Mouse (Mus musculus): ENCODE results near the gene Mgrn1. TPM values are rescaled to one million over a fixed set of nuclear protein-coding genes. Genes with fewer than 3 reads are reported as not detected.

Mgrn1 gene
- 85.4 and 91.4 TPM in 2 replicates for polyA plus RNA-seq (2014; fragmentation: Nextera tagmentation; extraction: Ambion mirVana)

DNA sequence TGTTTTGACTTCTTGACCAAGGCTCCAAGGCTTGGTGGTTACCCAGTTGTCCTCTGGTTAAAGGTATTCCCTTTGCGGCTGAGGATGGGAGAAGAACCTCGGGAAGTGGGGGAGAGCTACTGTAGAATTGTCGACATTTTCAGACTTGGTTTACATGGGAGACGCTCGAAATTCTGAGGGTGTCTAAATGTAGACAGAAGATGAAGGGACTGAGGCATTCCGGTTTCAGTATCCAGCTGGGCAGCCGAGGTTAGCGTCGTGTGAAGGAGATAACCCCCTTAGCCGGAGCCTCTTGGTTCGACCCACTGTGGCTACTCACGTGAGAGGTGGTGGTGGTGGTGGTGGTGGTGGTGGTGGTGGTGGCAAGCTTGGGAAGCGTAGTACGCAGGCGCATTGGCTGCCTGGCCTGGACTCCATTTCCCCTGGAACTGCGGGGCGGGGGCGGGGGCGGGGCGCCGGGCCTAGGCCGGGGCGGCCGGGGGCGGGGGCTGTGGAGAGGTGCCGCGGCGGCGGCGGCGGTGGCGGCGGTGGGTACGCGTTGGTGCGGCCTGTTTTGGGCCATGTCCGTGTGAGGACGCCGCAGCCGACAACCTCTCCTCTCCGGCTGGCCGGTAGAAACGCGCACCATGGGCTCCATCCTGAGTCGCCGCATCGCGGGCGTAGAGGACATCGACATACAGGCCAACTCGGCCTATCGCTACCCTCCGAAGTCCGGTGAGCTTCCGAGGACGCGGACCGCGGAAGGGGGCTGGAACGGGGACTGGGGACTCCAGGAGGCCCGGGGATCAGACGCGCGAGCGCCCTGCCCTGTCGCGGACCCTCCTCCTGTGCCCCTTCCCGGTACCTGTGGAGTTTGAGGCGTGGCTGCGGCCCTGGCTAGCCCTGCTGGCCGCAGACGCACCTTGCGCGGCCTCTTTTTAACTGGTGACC is at the start of gene Mgrn1:
Mgrn1 (plus strand) TSS at position 490 of the 930 bp plus-strand sequence.
- Histone ChIP-seq H3K4me2 (replicated peaks; ENCODE audit: low read depth, low read length) (peak within 1 kb of the TSS; percentile 67), H3K36me3 (ENCODE audit: control insufficient read depth, insufficient read depth, low read length) (no peaks in the 10 kb centered on the region), H3K27ac (ENCODE audit: low read length) (peak within 1 kb of the TSS; percentile 87), H3K9me3 (ENCODE audit: control insufficient read depth, low read depth, low read length) (no peaks in the 10 kb centered on the region), H3K9ac (replicated peaks; ENCODE audit: low read depth, low read length) (peak within 1 kb of the TSS; percentile 91), H3K27me3 (ENCODE audit: control insufficient read depth, insufficient read depth, low read length) (no peaks in the 10 kb centered on the region), H3K4me3 (ENCODE audit: low read depth, low read length) (peak within 1 kb of the TSS; percentile 90), H3K4me1 (ENCODE audit: control insufficient read depth, insufficient read depth, low read length) (peaks cover 31% of the 10 kb centered on the region; the same call in 1 of the 2 replicates)
- WGBS, result under 1% methylated on average over 64 of the region's 74 CpGs
- ATAC-seq (ENCODE audit: insufficient number of reproducible peaks, insufficient read depth, low FRiP score, low read depth), result peak; percentile 85

DNA sequence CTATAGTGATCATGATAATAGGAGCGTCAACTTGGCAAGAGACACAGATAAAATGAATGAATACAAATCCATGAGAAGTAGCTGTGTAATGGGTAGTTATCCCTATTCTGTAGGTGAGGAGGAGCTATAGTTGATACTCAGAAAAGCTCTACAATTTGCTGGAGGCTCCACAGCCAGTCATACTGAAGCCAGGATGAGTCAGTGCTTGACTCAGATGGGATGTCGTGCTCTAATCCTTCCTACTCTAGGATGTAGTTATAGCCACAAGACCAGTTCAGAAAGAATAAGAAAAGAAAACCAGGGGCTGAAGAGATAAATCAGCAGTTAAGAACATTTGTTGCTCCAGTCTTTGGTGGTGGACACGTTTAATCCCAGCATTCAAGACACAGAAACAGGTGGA is 48.4 kb upstream of the Mgrn1 start:
- Histone ChIP-seq H3K36me3 (ENCODE audit: control insufficient read depth, insufficient read depth, low read length) (no peaks in the 10 kb centered on the region), H3K4me1 (ENCODE audit: control insufficient read depth, insufficient read depth, low read length) (no peaks in the 10 kb centered on the region), H3K9ac (replicated peaks; ENCODE audit: low read depth, low read length) (no peak overlapping the region), H3K27me3 (ENCODE audit: control insufficient read depth, insufficient read depth, low read length) (no peaks in the 10 kb centered on the region), H3K4me3 (ENCODE audit: low read depth, low read length) (no peak overlapping the region), H3K9me3 (ENCODE audit: control insufficient read depth, low read depth, low read length) (no peaks in the 10 kb centered on the region), H3K4me2 (replicated peaks; ENCODE audit: low read depth, low read length) (no peak overlapping the region), H3K27ac (ENCODE audit: low read length) (no peak overlapping the region)
- WGBS, result 79% methylated on average over 3 of the region's 3 CpGs
- no peak for ATAC-seq (ENCODE audit: insufficient number of reproducible peaks, insufficient read depth, low FRiP score, low read depth)

GRCm38 (mm10) chr16:4839552-4839951 is 46.5 kb upstream of the Mgrn1 start:
- 80% methylated on average over 3 of the region's 3 CpGs for WGBS
- Histone ChIP-seq H3K4me1 (ENCODE audit: control insufficient read depth, insufficient read depth, low read length) (no peaks in the 10 kb centered on the region), H3K4me3 (ENCODE audit: low read depth, low read length) (no peak overlapping the region), H3K27ac (ENCODE audit: low read length) (no peak overlapping the region), H3K27me3 (ENCODE audit: control insufficient read depth, insufficient read depth, low read length) (no peaks in the 10 kb centered on the region), H3K9me3 (ENCODE audit: control insufficient read depth, low read depth, low read length) (no peaks in the 10 kb centered on the region), H3K36me3 (ENCODE audit: control insufficient read depth, insufficient read depth, low read length) (no peaks in the 10 kb centered on the region), H3K9ac (replicated peaks; ENCODE audit: low read depth, low read length) (no peak overlapping the region), H3K4me2 (replicated peaks; ENCODE audit: low read depth, low read length) (no peak overlapping the region)
- no peak for ATAC-seq (ENCODE audit: insufficient number of reproducible peaks, insufficient read depth, low FRiP score, low read depth)

GRCm38 (mm10) chr16:4840231-4840630 is 45.8 kb upstream of the Mgrn1 start:
- no peak overlapping the region for H3K4me2 ChIP-seq (replicated peaks; ENCODE audit: low read depth, low read length)
- no peak for ATAC-seq (ENCODE audit: insufficient number of reproducible peaks, insufficient read depth, low FRiP score, low read depth)
- H3K9ac ChIP-seq (replicated peaks; ENCODE audit: low read depth, low read length), result no peak overlapping the region
- no peak overlapping the region for H3K27ac ChIP-seq (ENCODE audit: low read length)
- H3K36me3 ChIP-seq (ENCODE audit: control insufficient read depth, insufficient read depth, low read length), result no peaks in the 10 kb centered on the region
- 77% methylated on average over 8 of the region's 8 CpGs for WGBS
- no peaks in the 10 kb centered on the region for H3K4me1 ChIP-seq (ENCODE audit: control insufficient read depth, insufficient read depth, low read length)
- no peak overlapping the region for H3K4me3 ChIP-seq (ENCODE audit: low read depth, low read length)
- H3K9me3 ChIP-seq (ENCODE audit: control insufficient read depth, low read depth, low read length), result no peaks in the 10 kb centered on the region
- H3K27me3 ChIP-seq (ENCODE audit: control insufficient read depth, insufficient read depth, low read length), result no peaks in the 10 kb centered on the region

DNA sequence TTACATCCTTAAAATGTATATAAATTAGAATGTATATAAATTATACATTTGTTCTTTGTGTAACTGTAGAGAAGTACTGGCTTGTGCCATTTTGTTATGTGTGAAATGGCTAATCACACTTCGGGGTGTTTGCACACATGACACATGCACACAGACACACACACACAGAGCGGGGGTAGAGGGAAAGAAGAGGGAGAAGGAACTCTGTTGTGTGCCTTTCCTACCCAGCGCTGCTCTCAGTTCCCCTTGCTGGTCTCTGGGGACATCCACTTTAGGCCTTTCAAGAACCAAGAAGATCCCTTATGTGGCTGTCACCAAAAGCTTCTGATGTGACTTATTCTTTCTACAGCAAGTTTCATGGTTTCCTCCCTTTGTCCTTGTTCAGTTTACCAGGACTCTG is 39.0 kb upstream of the Mgrn1 start:
- WGBS, result 88% methylated on average over 3 of the region's 3 CpGs
- no peaks in the 10 kb centered on the region for H3K27me3 ChIP-seq (ENCODE audit: control insufficient read depth, insufficient read depth, low read length)
- no peaks in the 10 kb centered on the region for H3K9me3 ChIP-seq (ENCODE audit: control insufficient read depth, low read depth, low read length)
- H3K4me1 ChIP-seq (ENCODE audit: control insufficient read depth, insufficient read depth, low read length), result peaks cover 7% of the 10 kb centered on the region; the same call in 1 of the 2 replicates
- H3K36me3 ChIP-seq (ENCODE audit: control insufficient read depth, insufficient read depth, low read length), result no peaks in the 10 kb centered on the region
- H3K4me3 ChIP-seq (ENCODE audit: low read depth, low read length), result no peak overlapping the region
- no peak overlapping the region for H3K9ac ChIP-seq (replicated peaks; ENCODE audit: low read depth, low read length)
- H3K4me2 ChIP-seq (replicated peaks; ENCODE audit: low read depth, low read length), result no peak overlapping the region
- ATAC-seq (ENCODE audit: insufficient number of reproducible peaks, insufficient read depth, low FRiP score, low read depth), result no peak
- no peak overlapping the region for H3K27ac ChIP-seq (ENCODE audit: low read length)

GRCm38 (mm10) chr16:4848090-4848489 is 38.0 kb upstream of the Mgrn1 start:
- H3K9ac ChIP-seq (replicated peaks; ENCODE audit: low read depth, low read length), result no peak overlapping the region
- ATAC-seq (ENCODE audit: insufficient number of reproducible peaks, insufficient read depth, low FRiP score, low read depth), result no peak
- no peaks in the 10 kb centered on the region for H3K9me3 ChIP-seq (ENCODE audit: control insufficient read depth, low read depth, low read length)
- H3K27ac ChIP-seq (ENCODE audit: low read length), result no peak overlapping the region
- 86% methylated on average over 2 of the region's 2 CpGs for WGBS
- peaks cover 7% of the 10 kb centered on the region; the same call in 1 of the 2 replicates for H3K4me1 ChIP-seq (ENCODE audit: control insufficient read depth, insufficient read depth, low read length)
- H3K36me3 ChIP-seq (ENCODE audit: control insufficient read depth, insufficient read depth, low read length), result no peaks in the 10 kb centered on the region
- H3K27me3 ChIP-seq (ENCODE audit: control insufficient read depth, insufficient read depth, low read length), result no peaks in the 10 kb centered on the region
- no peak overlapping the region for H3K4me2 ChIP-seq (replicated peaks; ENCODE audit: low read depth, low read length)
- H3K4me3 ChIP-seq (ENCODE audit: low read depth, low read length), result no peak overlapping the region

GRCm38 (mm10) chr16:4850361-4850760 is 35.7 kb upstream of the Mgrn1 start:
- Histone ChIP-seq H3K27ac (ENCODE audit: low read length) (peak overlapping the region; percentile 53; the same call in 1 of the 2 replicates), H3K36me3 (ENCODE audit: control insufficient read depth, insufficient read depth, low read length) (no peaks in the 10 kb centered on the region), H3K4me2 (replicated peaks; ENCODE audit: low read depth, low read length) (no peak overlapping the region), H3K4me3 (ENCODE audit: low read depth, low read length) (no peak overlapping the region), H3K9ac (replicated peaks; ENCODE audit: low read depth, low read length) (no peak overlapping the region), H3K27me3 (ENCODE audit: control insufficient read depth, insufficient read depth, low read length) (no peaks in the 10 kb centered on the region), H3K9me3 (ENCODE audit: control insufficient read depth, low read depth, low read length) (no peaks in the 10 kb centered on the region), H3K4me1 (ENCODE audit: control insufficient read depth, insufficient read depth, low read length) (peaks cover 7% of the 10 kb centered on the region; the same call in 1 of the 2 replicates)
- no peak for ATAC-seq (ENCODE audit: insufficient number of reproducible peaks, insufficient read depth, low FRiP score, low read depth)
- WGBS, result 69% methylated on average over 7 of the region's 7 CpGs

DNA sequence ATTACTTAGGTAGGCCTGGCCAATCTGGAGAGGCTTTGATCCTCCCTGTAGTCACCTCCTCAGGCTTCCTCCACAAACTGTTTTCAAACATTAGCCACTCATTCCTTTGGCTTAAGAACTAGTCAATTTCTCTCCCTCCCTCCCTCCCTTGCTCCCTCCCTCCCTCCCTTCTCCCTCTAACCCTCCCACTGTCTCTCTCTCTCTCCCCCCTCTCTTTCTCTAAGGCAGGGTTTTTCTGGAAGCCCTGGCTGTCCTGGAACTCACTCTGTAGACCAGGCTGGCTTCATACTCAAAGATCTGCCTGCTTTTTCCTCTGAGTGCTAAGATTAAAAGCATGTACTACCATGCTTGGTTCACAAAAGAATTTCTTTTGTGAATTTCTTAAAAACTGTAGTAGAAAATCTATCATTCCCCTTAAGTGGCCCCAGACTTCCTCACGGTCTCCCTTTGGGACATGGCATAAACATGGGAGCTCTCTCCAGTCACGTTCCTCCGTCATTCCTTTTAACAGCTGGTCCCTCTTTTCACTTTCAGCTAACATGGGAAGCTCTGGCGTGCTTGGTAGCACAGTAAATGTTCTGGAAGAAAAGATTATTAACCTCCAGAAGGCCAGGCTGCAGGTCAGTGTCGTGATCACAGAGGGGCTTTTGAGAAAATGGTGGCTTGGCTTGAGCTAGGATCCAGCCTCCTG is 35.0 kb upstream of the Mgrn1 start:
- no peak for ATAC-seq (ENCODE audit: insufficient number of reproducible peaks, insufficient read depth, low FRiP score, low read depth)
- H3K9me3 ChIP-seq (ENCODE audit: control insufficient read depth, low read depth, low read length), result no peaks in the 10 kb centered on the region
- no peaks in the 10 kb centered on the region for H3K27me3 ChIP-seq (ENCODE audit: control insufficient read depth, insufficient read depth, low read length)
- WGBS, result 37% methylated on average over 5 of the region's 5 CpGs
- H3K36me3 ChIP-seq (ENCODE audit: control insufficient read depth, insufficient read depth, low read length), result no peaks in the 10 kb centered on the region
- no peak overlapping the region for H3K4me3 ChIP-seq (ENCODE audit: low read depth, low read length)
- H3K9ac ChIP-seq (replicated peaks; ENCODE audit: low read depth, low read length), result no peak overlapping the region
- peaks cover 7% of the 10 kb centered on the region; the same call in 1 of the 2 replicates for H3K4me1 ChIP-seq (ENCODE audit: control insufficient read depth, insufficient read depth, low read length)
- H3K27ac ChIP-seq (ENCODE audit: low read length), result peak overlapping the region; percentile 53; the same call in 1 of the 2 replicates
- no peak overlapping the region for H3K4me2 ChIP-seq (replicated peaks; ENCODE audit: low read depth, low read length)

Data from stomach, embryonic 14.5 days (tissue).